Mouse (Mus musculus) MEL (cell line): ENCODE measurements at regions not wholly inside any gene's neighbourhood (a gene's known extent, or its start where the extent isn't known, plus 50 kb on each side); places are given as distances from the start of the nearest gene placed in this dataset.

Experiments
- DNase-seq: peaks from one replicate; pipeline ENCODE4 v3.0.0; 2011; ENCODE audit warnings: low read depth, low spot score
- H3K27ac ChIP-seq: 2 replicates; pipeline ENCODE4 v1.5.1; 2012; ENCODE audit warnings: low read depth, mild to moderate bottlenecking, control low read depth, low read length, moderate library complexity; ENCODE audit not compliant: control insufficient read depth
- H3K27me3 ChIP-seq, 2 experiments: fragments of 150-350 bp in 1 of 2; sonication (generic) in 1 of 2; 2 replicates each; pipeline ENCODE4 v1.6.1; 2012; ENCODE audit warnings: low read length in 2 of 2, mild to moderate bottlenecking in 2 of 2, improper control_type of control experiment in 1 of 2, moderate library complexity in 1 of 2; ENCODE audit not compliant: insufficient read depth in 2 of 2, control insufficient read depth in 1 of 2
- H3K36me3 ChIP-seq, 2 experiments: 2 replicates each; pipeline ENCODE4 v1.6.1; 2012 to 2014; ENCODE audit warnings: low read length in 2 of 2, improper control_type of control experiment in 1 of 2, inconsistent platforms in 1 of 2, mild to moderate bottlenecking in 1 of 2; ENCODE audit not compliant: insufficient read depth in 2 of 2, control insufficient read depth in 1 of 2
- H3K4me1 ChIP-seq, 2 experiments: fragments of 150-350 bp in 1 of 2; sonication (generic) in 1 of 2; 2 replicates each; pipeline ENCODE4 v1.6.1; 2012; ENCODE audit warnings: low read length in 2 of 2, improper control_type of control experiment in 1 of 2, mild to moderate bottlenecking in 1 of 2; ENCODE audit not compliant: insufficient read depth in 2 of 2, control insufficient read depth in 1 of 2
- H3K4me3 ChIP-seq, 2 experiments: fragments of 150-350 bp in 1 of 2; sonication (generic) in 1 of 2; 2 replicates each; pipeline ENCODE4 v1.5.1; 2012; ENCODE audit warnings: low read depth in 2 of 2, low read length in 2 of 2, mild to moderate bottlenecking in 2 of 2, moderate library complexity in 2 of 2, control low read depth in 1 of 2, improper control_type of control experiment in 1 of 2; ENCODE audit not compliant: control insufficient read depth in 1 of 2, insufficient read depth in 1 of 2
- H3K79me2 ChIP-seq: 2 replicates; pipeline ENCODE4 v1.6.1; 2012; ENCODE audit warnings: mild to moderate bottlenecking, low read length, moderate library complexity; ENCODE audit not compliant: control insufficient read depth, poor library complexity, insufficient read depth
- H3K9ac ChIP-seq: 2 replicates; pipeline ENCODE4 v1.6.1; 2012; ENCODE audit warnings: low read depth, mild to moderate bottlenecking, control low read depth, low read length, moderate library complexity; ENCODE audit not compliant: control insufficient read depth, poor library complexity, severe bottlenecking
- H3K9me3 ChIP-seq: fragments of 150-350 bp; sonication (generic); replicated peaks from 2 replicates; pipeline ENCODE4 v1.6.1; 2012; ENCODE audit warnings: mild to moderate bottlenecking, low read length, improper control_type of control experiment, moderate library complexity; ENCODE audit not compliant: insufficient read depth
- BHLHE40 ChIP-seq: IDR thresholded peaks from 2 replicates; pipeline ENCODE4 v1.6.1; 2012; ENCODE audit warnings: low read depth, mild to moderate bottlenecking, inconsistent platforms, low read length, improper control_type of control experiment, borderline replicate concordance
- EP300 ChIP-seq, 2 experiments: IDR thresholded peaks; 2 replicates each; pipeline ENCODE4 v1.6.1; 2011; ENCODE audit warnings: improper control_type of control experiment in 2 of 2, low read length in 2 of 2, low read depth in 1 of 2, mild to moderate bottlenecking in 1 of 2
- ETS1 ChIP-seq: IDR thresholded peaks from 2 replicates; pipeline ENCODE4 v1.6.1; 2012; ENCODE audit warnings: low read depth, mild to moderate bottlenecking, inconsistent platforms, low read length, improper control_type of control experiment, moderate library complexity
- GATA1 ChIP-seq: IDR thresholded peaks from 2 replicates; pipeline ENCODE4 v1.6.1; 2011; ENCODE audit warnings: low read depth, low read length, improper control_type of control experiment
- HCFC1 ChIP-seq: IDR thresholded peaks from 2 replicates; pipeline ENCODE4 v1.6.1; 2012; ENCODE audit warnings: low read depth, mild to moderate bottlenecking, inconsistent platforms, low read length, improper control_type of control experiment, moderate library complexity
- JUND ChIP-seq: IDR thresholded peaks from 2 replicates; pipeline ENCODE4 v1.6.1; 2011; ENCODE audit warnings: low read depth, mild to moderate bottlenecking, improper control_type of control experiment, low read length
- MAX ChIP-seq: IDR thresholded peaks from 2 replicates; pipeline ENCODE4 v1.6.1; 2011; ENCODE audit warnings: low read length, improper control_type of control experiment
- MAZ ChIP-seq: IDR thresholded peaks from 2 replicates; pipeline ENCODE4 v1.6.1; 2012; ENCODE audit warnings: low read depth, mild to moderate bottlenecking, inconsistent platforms, low read length, improper control_type of control experiment
- MYB ChIP-seq: IDR thresholded peaks from 2 replicates; pipeline ENCODE4 v1.6.1; 2011; ENCODE audit warnings: mild to moderate bottlenecking, low read depth, low read length, improper control_type of control experiment
- MYC ChIP-seq: IDR thresholded peaks from 2 replicates; pipeline ENCODE4 v1.6.1; 2011; ENCODE audit warnings: low read depth, mild to moderate bottlenecking, low read length, improper control_type of control experiment, moderate library complexity
- NRF1 ChIP-seq: IDR thresholded peaks from 2 replicates; pipeline ENCODE4 v1.6.1; 2014; ENCODE audit warnings: low read depth, mild to moderate bottlenecking, inconsistent platforms, low read length, improper control_type of control experiment, moderate library complexity; ENCODE audit not compliant: poor library complexity, insufficient read depth, severe bottlenecking
- POLR2AphosphoS2 ChIP-seq: IDR thresholded peaks from 2 replicates; pipeline ENCODE4 v1.6.1; 2011; ENCODE audit warnings: low read length, improper control_type of control experiment
- POLR2AphosphoS5 ChIP-seq: IDR thresholded peaks from 2 replicates; pipeline ENCODE4 v1.6.1; 2012; ENCODE audit warnings: low read depth, borderline replicate concordance, mild to moderate bottlenecking, inconsistent platforms, low read length, moderate library complexity, mixed read lengths
- SMC3 ChIP-seq: IDR thresholded peaks from 2 replicates; pipeline ENCODE4 v1.6.1; 2011; ENCODE audit warnings: low read depth, low read length, improper control_type of control experiment
- TAL1 ChIP-seq: IDR thresholded peaks from 2 replicates; pipeline ENCODE4 v1.6.1; 2012; ENCODE audit warnings: mild to moderate bottlenecking, inconsistent platforms, low read length, moderate library complexity, mixed read lengths
- TCF12 ChIP-seq: IDR thresholded peaks from 2 replicates; pipeline ENCODE4 v1.6.1; 2014; ENCODE audit warnings: low read depth, mild to moderate bottlenecking, inconsistent platforms, low read length, improper control_type of control experiment, moderate library complexity
- ZC3H11A ChIP-seq: IDR thresholded peaks from 2 replicates; pipeline ENCODE4 v1.6.1; 2012; ENCODE audit warnings: low read depth, mild to moderate bottlenecking, inconsistent platforms, low read length, improper control_type of control experiment

- Histone ChIP-seq H3K27me3 (no peaks in the 10 kb centered on the region; a peak in 1 of 4 replicates), H3K9me3 (no peaks in the 10 kb centered on the region), H3K4me1 (no peaks in the 10 kb centered on the region), H3K27ac (no peak overlapping the region), H3K9ac (no peak overlapping the region), H3K79me2 (no peaks in the 10 kb centered on the region), H3K4me3 (no peak overlapping the region), H3K36me3 (no peaks in the 10 kb centered on the region)
- no peak for DNase-seq
- no peak for TF ChIP-seq JUND
- no peak for TF ChIP-seq TCF12
- no peak for TF ChIP-seq MYC
- TF ChIP-seq MAZ: no peak
- TF ChIP-seq BHLHE40: no peak
- TF ChIP-seq SMC3: no peak
- no peak for TF ChIP-seq MAX
- TF ChIP-seq HCFC1: no peak
- no peak for TF ChIP-seq TAL1
- TF ChIP-seq GATA1: no peak
- no peak for TF ChIP-seq MYB
These were observed 85.9 kb downstream of the Otud1 start for GRCm38 (mm10) chr2:19743467-19743866.

- Histone ChIP-seq H3K36me3 (no peaks in the 10 kb centered on the region), H3K4me1 (no peaks in the 10 kb centered on the region), H3K9ac (no peak overlapping the region), H3K79me2 (no peaks in the 10 kb centered on the region), H3K4me3 (no peak overlapping the region), H3K27ac (no peak overlapping the region), H3K9me3 (no peaks in the 10 kb centered on the region), H3K27me3 (no peaks in the 10 kb centered on the region; a peak in 1 of 4 replicates)
- TF ChIP-seq EP300 (IDR thresholded peaks at IDR 0.05; ENCODE audit: low read depth in 1 of 2, low read length in 2 of 2) (no peak), ZC3H11A (no peak), POLR2AphosphoS2 (no peak), NRF1 (no peak), MYC (no peak)
- DNase-seq: no peak
These were observed 87.6 kb downstream of the Otud1 start for GRCm38 (mm10) chr2:19744986-19745660.

GRCm38 (mm10) chr2:19752753-19753152 is 95.2 kb downstream of the Otud1 start:
- Histone ChIP-seq H3K27ac (no peak overlapping the region), H3K9ac (no peak overlapping the region), H3K79me2 (no peaks in the 10 kb centered on the region), H3K4me3 (no peak overlapping the region), H3K27me3 (no peaks in the 10 kb centered on the region), H3K36me3 (no peaks in the 10 kb centered on the region), H3K9me3 (no peaks in the 10 kb centered on the region), H3K4me1 (no peaks in the 10 kb centered on the region)
- DNase-seq: no peak
- TF ChIP-seq POLR2AphosphoS5: no peak
- no peak for TF ChIP-seq MAZ
- TF ChIP-seq HCFC1: no peak
- no peak for TF ChIP-seq ETS1
